Mouse (Mus musculus): ENCODE results near the gene Arid1b.

DNA sequence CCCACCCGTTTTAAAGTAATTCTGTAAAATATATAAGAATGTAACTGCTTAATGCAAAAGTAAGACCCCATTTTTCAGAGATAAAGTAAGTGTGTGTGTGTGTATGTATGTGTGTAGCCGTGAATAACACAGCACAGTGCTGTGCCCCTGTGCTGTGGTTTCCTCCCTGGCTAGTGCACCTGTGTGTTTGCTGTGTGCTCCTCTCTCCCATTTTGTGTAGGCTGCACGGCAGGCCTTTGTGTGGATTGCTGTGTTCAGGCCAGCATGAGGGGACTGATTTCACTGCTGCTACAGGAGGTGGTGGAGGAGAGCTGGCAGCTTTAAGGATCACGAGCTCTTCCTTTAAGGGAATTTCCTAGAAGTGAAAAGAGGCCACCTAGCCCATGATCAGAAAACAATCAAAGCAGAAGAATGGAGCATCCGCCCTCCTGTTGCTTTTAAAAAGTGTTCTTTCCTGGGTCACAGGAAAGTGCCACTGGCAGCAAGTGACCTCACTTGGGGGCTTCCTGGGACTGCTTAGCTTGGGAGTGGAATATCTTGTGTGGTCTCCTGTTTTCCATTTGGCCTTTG, 66.5 kb downstream of the Arid1b start:
- TF ChIP-seq POLR2A (IDR thresholded peaks at IDR 0.05; ENCODE audit: insufficient read depth, low read depth, low read length) (no peak), CTCF (IDR thresholded peaks at IDR 0.05) (no peak)

Measured in heart, adult 2 months (tissue).